Mouse (Mus musculus) heart, postnatal 4 days (tissue): Measurements from ENCODE around the gene Frmd8. TPM values are rescaled to one million over a fixed set of nuclear protein-coding genes. Genes with fewer than 3 reads are reported as not detected.

ENCODE experiments used
- DNase-seq: peaks from one replicate; pipeline ENCODE4 v3.0.0; 2021
- total RNA-seq, 2 experiments: library from RNA; stranded (reverse); gene quantifications; 2 replicates each; pipeline ENCODE4 v1.2.3; 2021

Gene Frmd8
- total RNA-seq, 2 experiments from 2014 or later, result 18.6 to 20.9 TPM

- peak; percentile 67 for DNase-seq
These were observed 68.8 kb downstream of the Frmd8 start for GRCm38 (mm10) chr19:5806051-5806808.

GRCm38 (mm10) chr19:5804371-5804899, 70.6 kb downstream of the Frmd8 start:
- no peak for DNase-seq

GRCm38 (mm10) chr19:5803881-5804279, 71.2 kb downstream of the Frmd8 start:
- DNase-seq, result no peak

GRCm38 (mm10) chr19:5803041-5803880, 71.8 kb downstream of the Frmd8 start:
- DNase-seq, result peak; percentile 100

- DNase-seq, result no peak
These were observed 72.4 kb downstream of the Frmd8 start for GRCm38 (mm10) chr19:5802787-5803040.

GRCm38 (mm10) chr19:5802011-5802786, 72.9 kb downstream of the Frmd8 start:
- peak; percentile 98 for DNase-seq

GRCm38 (mm10) chr19:5801432-5801964, 73.6 kb downstream of the Frmd8 start:
- DNase-seq, result no peak

- peak; percentile 48 for DNase-seq
These were observed 74.2 kb downstream of the Frmd8 start for GRCm38 (mm10) chr19:5800632-5801431.

GRCm38 (mm10) chr19:5800350-5800631, 74.8 kb downstream of the Frmd8 start:
- DNase-seq, result no peak

Other genes starting within 250 kb of the Frmd8 start
- gene Rela, start 237.8 kb downstream of the Frmd8 start, total RNA-seq, result 10 to 100 TPM; 33.0 to 38.6 TPM
- 10 to 100 TPM; 40.2 to 42.2 TPM for gene Sipa1, start 211.6 kb downstream of the Frmd8 start, total RNA-seq
- 10 to 100 TPM; 39.8 to 40.0 TPM for gene Map3k11, start 186.5 kb downstream of the Frmd8 start, total RNA-seq
- 10 to 100 TPM; 42.5 to 42.7 TPM for gene Pcnx3, start 186.4 kb downstream of the Frmd8 start, total RNA-seq
- gene Kcnk7, start 170.9 kb downstream of the Frmd8 start, total RNA-seq, result not detected
- 100 to 1,000 TPM; 179 to 191 TPM for gene Ehbp1l1, start 149.0 kb downstream of the Frmd8 start, total RNA-seq
- gene Fam89b, start 145.6 kb downstream of the Frmd8 start, total RNA-seq, result 10 to 100 TPM; 48.3 to 49.0 TPM
- 10 to 100 TPM; 78.7 to 79.6 TPM for gene Ltbp3, start 134.4 kb downstream of the Frmd8 start, total RNA-seq
- 10 to 100 TPM; 60.6 to 69.0 TPM for gene Scyl1, start 103.9 kb downstream of the Frmd8 start, total RNA-seq
- gene Slc25a45, start 2.5 kb upstream of the Frmd8 start, total RNA-seq, result 1 to 10 TPM; 5.4 to 6.2 TPM
- gene Tigd3, start 18.9 kb upstream of the Frmd8 start, total RNA-seq, result 1 to 10 TPM; 2.0 TPM
- gene Dpf2, start 37.7 kb upstream of the Frmd8 start, total RNA-seq, result 100 to 1,000 TPM; 111 to 119 TPM
- 10 to 100 TPM; 14.2 to 14.7 TPM for gene Cdc42ep2, start 49.5 kb upstream of the Frmd8 start, total RNA-seq
- gene Pola2, start 88.9 kb upstream of the Frmd8 start, total RNA-seq, result 10 to 100 TPM; 32.9 to 37.1 TPM
- not detected for gene Slc22a20, start 110.9 kb upstream of the Frmd8 start, total RNA-seq
- 10 to 100 TPM; 27.4 to 29.1 TPM for gene Capn1, start 140.6 kb upstream of the Frmd8 start, total RNA-seq
- gene Syvn1, start 171.3 kb upstream of the Frmd8 start, total RNA-seq, result 10 to 100 TPM; 16.2 to 16.4 TPM
- gene Mrpl49, start 182.5 kb upstream of the Frmd8 start, total RNA-seq, result 10 to 100 TPM; 37.8 to 41.7 TPM
- gene Fau, start 182.6 kb upstream of the Frmd8 start, total RNA-seq, result 100 to 1,000 TPM; 802 to 870 TPM
- gene Znhit2, start 185.9 kb upstream of the Frmd8 start, total RNA-seq, result 10 to 100 TPM; 16.2 to 16.7 TPM
- gene Tm7sf2, start 193.1 kb upstream of the Frmd8 start, total RNA-seq, result 1 to 10 TPM; 5.0 to 5.9 TPM
- 10 to 100 TPM; 38.0 to 40.0 TPM for gene Vps51, start 202.0 kb upstream of the Frmd8 start, total RNA-seq
- gene Tmem262, start 204.8 kb upstream of the Frmd8 start, total RNA-seq, result not detected
- gene Gm28374, start 207.0 kb upstream of the Frmd8 start, total RNA-seq, result under 1 TPM in 1 of 2 experiments, not detected in 1; 0.41 TPM
- 10 to 100 TPM; 25.8 to 28.3 TPM for gene Zfpl1, start 209.7 kb upstream of the Frmd8 start, total RNA-seq
- 10 to 100 TPM; 12.8 to 14.8 TPM for gene Cdca5, start 209.7 kb upstream of the Frmd8 start, total RNA-seq
- under 1 TPM; 0.60 to 0.68 TPM for gene AC131692.1, start 219.1 kb upstream of the Frmd8 start, total RNA-seq
- gene Naaladl1, start 230.5 kb upstream of the Frmd8 start, total RNA-seq, result under 1 TPM; 0.50 to 0.52 TPM
- gene Sac3d1, start 243.4 kb upstream of the Frmd8 start, total RNA-seq, result 10 to 100 TPM; 17.4 to 17.6 TPM